Mouse (Mus musculus): ENCODE data around the gene Cdc42bpa. TPM values are rescaled to one million over a fixed set of nuclear protein-coding genes. Genes with fewer than 3 reads are reported as not detected.

Gene Cdc42bpa
- total and polyA plus RNA-seq, 2 experiments from 2014 or later, result 8.3 to 25.8 TPM

DNA sequence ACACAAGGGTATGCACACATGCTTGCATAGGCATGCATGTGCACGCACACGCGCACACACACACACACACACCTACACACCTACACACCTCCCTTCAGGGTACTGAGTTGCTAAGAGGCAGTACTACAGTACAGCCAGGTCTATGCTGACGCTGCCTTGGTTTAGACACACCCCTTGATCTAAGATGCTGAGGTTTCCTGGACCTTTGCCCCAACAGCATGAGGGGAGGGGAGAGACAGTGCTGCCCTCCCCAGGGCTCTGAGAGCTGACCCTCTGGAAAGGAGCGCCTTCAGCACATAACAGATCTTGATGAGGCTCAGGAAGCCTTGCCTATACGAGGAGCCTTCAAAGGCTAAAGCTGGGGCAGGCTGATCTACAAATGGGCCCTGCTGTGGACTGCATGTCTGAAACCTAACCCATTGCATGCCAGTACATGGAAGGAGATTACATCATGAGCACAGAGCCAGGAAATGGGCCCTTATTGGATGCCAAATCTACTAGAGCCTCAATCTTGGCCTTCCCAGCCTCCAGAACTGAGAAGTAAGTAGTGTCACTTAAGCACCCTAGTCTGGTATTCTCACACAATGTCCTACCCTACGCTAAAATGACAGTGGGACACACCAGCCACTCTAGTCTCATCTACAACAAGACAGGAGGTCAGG is 221.2 kb downstream of the Cdc42bpa start:
- Histone ChIP-seq H3K9me3 (replicated peaks; ENCODE audit: control insufficient read depth, low read length) (no peaks in the 10 kb centered on the region), H3K4me3 (ENCODE audit: low read depth, low read length) (no peak overlapping the region), H3K9ac (replicated peaks; ENCODE audit: low read depth, low read length) (no peak overlapping the region), H3K27me3 (ENCODE audit: control insufficient read depth, insufficient read depth, low read length) (no peaks in the 10 kb centered on the region), H3K36me3 (replicated peaks; ENCODE audit: control insufficient read depth, insufficient read depth, low read length) (peaks cover 20% of the 10 kb centered on the region), H3K4me1 (ENCODE audit: control insufficient read depth, insufficient read depth) (peaks cover 44% of the 10 kb centered on the region), H3K27ac (ENCODE audit: low read depth) (no peak overlapping the region; the same call in 1 of the 2 replicates), H3K4me2 (ENCODE audit: low read depth, low read length) (no peak overlapping the region)
- ATAC-seq (ENCODE audit: insufficient read depth, low read depth), result no peak
- no peak for DNase-seq (ENCODE audit: low spot score)
- 83% methylated on average over 7 of the region's 7 CpGs for WGBS
- TF ChIP-seq CTCF (IDR thresholded peaks at IDR 0.05; ENCODE audit: low read depth), result no peak
- no peak for TF ChIP-seq EP300 (IDR thresholded peaks at IDR 0.05; ENCODE audit: low read depth)

DNA sequence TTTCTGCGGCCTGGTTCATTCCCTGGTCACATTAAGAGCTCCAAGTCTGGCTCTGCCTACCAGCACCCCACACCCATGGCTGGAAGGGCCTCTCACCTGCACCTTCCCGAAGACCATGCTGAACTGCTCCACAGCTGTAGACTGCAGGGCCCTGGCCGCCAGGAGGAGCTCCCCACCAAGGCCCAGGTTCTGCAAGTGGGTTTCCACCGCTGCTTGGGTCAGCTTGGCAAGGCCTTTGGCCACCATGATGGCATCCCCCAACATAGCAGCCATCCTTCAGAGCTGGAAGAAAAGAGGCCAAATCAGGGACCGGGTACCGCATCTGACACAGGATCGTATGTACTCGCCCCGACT is 221.7 kb downstream of the Cdc42bpa start:
- Histone ChIP-seq H3K4me1 (ENCODE audit: control insufficient read depth, insufficient read depth) (peaks cover 49% of the 10 kb centered on the region), H3K4me2 (ENCODE audit: low read depth, low read length) (no peak overlapping the region), H3K4me3 (ENCODE audit: low read depth, low read length) (no peak overlapping the region), H3K9ac (replicated peaks; ENCODE audit: low read depth, low read length) (no peak overlapping the region), H3K27me3 (ENCODE audit: control insufficient read depth, insufficient read depth, low read length) (no peaks in the 10 kb centered on the region), H3K27ac (ENCODE audit: low read depth) (no peak overlapping the region), H3K36me3 (replicated peaks; ENCODE audit: control insufficient read depth, insufficient read depth, low read length) (peaks cover 15% of the 10 kb centered on the region), H3K9me3 (replicated peaks; ENCODE audit: control insufficient read depth, low read length) (no peaks in the 10 kb centered on the region)
- no peak for DNase-seq (ENCODE audit: low spot score)
- WGBS, result 82% methylated on average over 9 of the region's 9 CpGs
- TF ChIP-seq CTCF (IDR thresholded peaks at IDR 0.05; ENCODE audit: low read depth) (peak; percentile 16; the same call in 1 of the 2 replicates), EP300 (IDR thresholded peaks at IDR 0.05; ENCODE audit: low read depth) (no peak)
- no peak for ATAC-seq (ENCODE audit: insufficient read depth, low read depth)

DNA sequence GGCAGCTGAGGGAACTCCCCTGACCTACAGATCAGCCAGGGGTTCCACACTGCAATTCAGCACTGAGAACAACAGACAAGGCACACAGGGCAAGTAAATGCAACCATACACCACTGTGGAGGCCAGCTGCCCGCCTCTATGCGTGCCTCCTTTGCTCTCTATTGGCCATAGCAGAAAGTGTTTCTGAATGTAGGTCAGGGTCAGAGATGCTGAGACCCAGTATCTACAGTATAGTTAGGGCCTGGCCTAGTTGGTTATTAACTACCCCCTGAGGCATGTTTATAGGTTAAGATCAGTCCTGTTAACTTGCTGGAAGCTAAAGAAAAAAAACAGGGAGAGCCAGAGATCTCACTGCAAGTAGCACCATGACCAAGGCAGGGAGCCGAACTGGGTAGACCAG is 222.5 kb downstream of the Cdc42bpa start:
- Histone ChIP-seq H3K9ac (replicated peaks; ENCODE audit: low read depth, low read length) (0 out of 2 replicates have a peak overlapping the region, but pooled peaks have one; percentile 3), H3K36me3 (replicated peaks; ENCODE audit: control insufficient read depth, insufficient read depth, low read length) (peaks cover 14% of the 10 kb centered on the region), H3K4me3 (ENCODE audit: low read depth, low read length) (no peak overlapping the region), H3K9me3 (replicated peaks; ENCODE audit: control insufficient read depth, low read length) (no peaks in the 10 kb centered on the region), H3K27me3 (ENCODE audit: control insufficient read depth, insufficient read depth, low read length) (no peaks in the 10 kb centered on the region), H3K27ac (ENCODE audit: low read depth) (peak overlapping the region; percentile 2; the same call in 1 of the 2 replicates), H3K4me1 (ENCODE audit: control insufficient read depth, insufficient read depth) (peaks cover 56% of the 10 kb centered on the region), H3K4me2 (ENCODE audit: low read depth, low read length) (no peak overlapping the region)
- DNase-seq (ENCODE audit: low spot score) (no peak), ATAC-seq (ENCODE audit: insufficient read depth, low read depth) (no peak)
- 77% methylated on average over 3 of the region's 3 CpGs for WGBS
- no peak for TF ChIP-seq CTCF (IDR thresholded peaks at IDR 0.05; ENCODE audit: low read depth)
- no peak for TF ChIP-seq EP300 (IDR thresholded peaks at IDR 0.05; ENCODE audit: low read depth)

DNA sequence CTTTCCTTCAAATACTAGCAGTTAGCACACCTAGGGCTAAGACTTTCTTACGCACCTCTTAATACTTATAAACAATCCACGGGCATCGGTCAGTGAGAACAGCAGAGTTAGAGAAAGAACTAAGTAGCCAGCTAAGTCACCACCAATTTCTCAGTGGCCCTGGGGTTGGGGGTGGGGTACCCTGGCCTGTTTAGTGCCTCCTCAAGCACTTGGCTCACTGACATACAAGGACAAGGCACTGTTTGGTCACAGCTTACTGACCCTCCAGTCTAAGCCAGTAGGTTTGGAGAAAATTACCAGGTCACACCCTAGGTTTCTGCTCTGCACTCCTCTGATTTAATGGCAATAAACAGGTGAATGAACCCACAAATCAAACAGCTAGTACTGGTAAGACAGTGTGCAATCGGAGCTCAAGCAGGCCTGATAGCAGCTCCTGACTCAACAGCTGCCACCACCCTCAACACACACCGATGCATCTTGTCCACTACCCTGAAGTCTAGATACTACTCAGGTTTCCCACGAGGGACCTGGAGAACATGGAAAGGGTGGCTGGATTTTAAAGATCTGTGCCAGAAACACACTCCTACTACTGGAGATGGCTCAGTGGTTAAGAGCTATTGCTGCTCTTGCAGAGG is 223.4 kb downstream of the Cdc42bpa start:
- H3K9ac ChIP-seq (replicated peaks; ENCODE audit: low read depth, low read length), result 0 out of 2 replicates have a peak overlapping the region, but pooled peaks have one; percentile 11
- no peak overlapping the region for H3K4me3 ChIP-seq (ENCODE audit: low read depth, low read length)
- ATAC-seq (ENCODE audit: insufficient read depth, low read depth) (no peak), DNase-seq (ENCODE audit: low spot score) (no peak)
- no peak overlapping the region for H3K4me2 ChIP-seq (ENCODE audit: low read depth, low read length)
- peaks cover 7% of the 10 kb centered on the region for H3K36me3 ChIP-seq (replicated peaks; ENCODE audit: control insufficient read depth, insufficient read depth, low read length)
- H3K27ac ChIP-seq (ENCODE audit: low read depth), result peak overlapping the region; percentile 2; the same call in 1 of the 2 replicates
- TF ChIP-seq EP300 (IDR thresholded peaks at IDR 0.05; ENCODE audit: low read depth), result no peak
- no peak for TF ChIP-seq CTCF (IDR thresholded peaks at IDR 0.05; ENCODE audit: low read depth)
- H3K4me1 ChIP-seq (ENCODE audit: control insufficient read depth, insufficient read depth), result peaks cover 62% of the 10 kb centered on the region
- H3K27me3 ChIP-seq (ENCODE audit: control insufficient read depth, insufficient read depth, low read length), result no peaks in the 10 kb centered on the region
- WGBS, result 85% methylated on average over 6 of the region's 6 CpGs
- H3K9me3 ChIP-seq (replicated peaks; ENCODE audit: control insufficient read depth, low read length), result no peaks in the 10 kb centered on the region

DNA sequence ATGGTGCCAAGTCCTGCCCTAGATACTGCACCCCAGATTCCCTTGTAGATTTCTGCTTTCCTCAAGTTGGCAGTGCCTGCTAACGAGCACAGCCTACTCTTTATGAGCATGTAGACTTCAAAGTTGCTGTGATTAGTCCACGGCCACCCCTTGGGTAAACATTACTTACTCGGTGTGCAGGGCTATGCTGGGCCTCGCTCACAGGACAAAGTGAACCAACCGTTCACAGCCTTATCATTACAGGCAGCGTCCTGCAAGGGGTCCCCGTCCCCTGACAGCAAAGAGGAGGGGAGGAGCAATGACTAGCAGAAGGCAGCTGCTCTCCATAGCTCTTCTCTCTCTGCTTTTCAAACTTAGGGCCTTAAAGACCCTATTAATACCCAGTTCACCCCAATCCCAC is 224.5 kb downstream of the Cdc42bpa start:
- H3K9me3 ChIP-seq (replicated peaks; ENCODE audit: control insufficient read depth, low read length), result no peaks in the 10 kb centered on the region
- H3K4me1 ChIP-seq (ENCODE audit: control insufficient read depth, insufficient read depth), result peaks cover 66% of the 10 kb centered on the region
- H3K27ac ChIP-seq (ENCODE audit: low read depth), result peak overlapping the region; percentile 94
- no peak overlapping the region for H3K4me3 ChIP-seq (ENCODE audit: low read depth, low read length)
- TF ChIP-seq EP300 (IDR thresholded peaks at IDR 0.05; ENCODE audit: low read depth) (no peak), CTCF (IDR thresholded peaks at IDR 0.05; ENCODE audit: low read depth) (no peak)
- no peaks in the 10 kb centered on the region for H3K27me3 ChIP-seq (ENCODE audit: control insufficient read depth, insufficient read depth, low read length)
- peak overlapping the region; percentile 24; the same call in 1 of the 2 replicates for H3K9ac ChIP-seq (replicated peaks; ENCODE audit: low read depth, low read length)
- no peak for DNase-seq (ENCODE audit: low spot score)
- no peak for ATAC-seq (ENCODE audit: insufficient read depth, low read depth)
- no peak overlapping the region for H3K4me2 ChIP-seq (ENCODE audit: low read depth, low read length)
- 23% methylated on average over 7 of the region's 7 CpGs for WGBS
- H3K36me3 ChIP-seq (replicated peaks; ENCODE audit: control insufficient read depth, insufficient read depth, low read length), result no peaks in the 10 kb centered on the region; the same call in 1 of the 2 replicates
